Mouse (Mus musculus) embryonic facial prominence, embryonic 14.5 days (tissue): ENCODE measurements around the gene Stra6. TPM values are rescaled to one million over a fixed set of nuclear protein-coding genes. Genes with fewer than 3 reads are reported as not detected.

ENCODE experiments used
- ATAC-seq: fragments of 200-750 bp; cut with Nextera tagmentation; 2 replicates; pipeline ENCODE4 v1.8.0; 2017; ENCODE audit warnings: low read depth, moderate number of reproducible peaks, moderate TSS enrichment
- DNase-seq: peaks from one replicate; pipeline ENCODE4 v3.0.0-alpha.2; 2015; ENCODE audit warnings: low spot score
- H3K27ac ChIP-seq: fragments of 300-500 bp; sonication (generic); replicated peaks from 2 replicates; pipeline ENCODE4 v1.5.1; 2014; ENCODE audit warnings: low read depth, mild to moderate bottlenecking, low read length, moderate library complexity
- H3K27me3 ChIP-seq: fragments of 300-500 bp; sonication (generic); replicated peaks from 2 replicates; pipeline ENCODE4 v1.6.1; 2014; ENCODE audit warnings: low read length; ENCODE audit not compliant: control insufficient read depth, insufficient read depth
- H3K36me3 ChIP-seq: fragments of 300-500 bp; sonication (generic); 2 replicates; pipeline ENCODE4 v1.6.1; 2014; ENCODE audit warnings: low read length, mixed read lengths; ENCODE audit not compliant: control insufficient read depth, insufficient read depth
- H3K4me1 ChIP-seq: fragments of 300-500 bp; sonication (generic); 2 replicates; pipeline ENCODE4 v1.6.1; 2014; ENCODE audit warnings: antibody characterized with exemption, low read length; ENCODE audit not compliant: control insufficient read depth, insufficient read depth
- H3K4me2 ChIP-seq: fragments of 300-500 bp; sonication (generic); 2 replicates; pipeline ENCODE4 v1.6.1; 2014; ENCODE audit warnings: low read depth, mild to moderate bottlenecking, low read length, moderate library complexity, mixed read lengths
- H3K4me3 ChIP-seq: fragments of 300-500 bp; sonication (generic); 2 replicates; pipeline ENCODE4 v1.5.1; 2014; ENCODE audit warnings: low read depth, mild to moderate bottlenecking, low read length
- H3K9ac ChIP-seq: fragments of 300-500 bp; sonication (generic); 2 replicates; pipeline ENCODE4 v1.6.1; 2014; ENCODE audit warnings: low read depth, mild to moderate bottlenecking, low read length, moderate library complexity, mixed read lengths
- H3K9me3 ChIP-seq: fragments of 300-500 bp; sonication (generic); 2 replicates; pipeline ENCODE4 v1.6.1; 2016; ENCODE audit warnings: low read length; ENCODE audit not compliant: control insufficient read depth
- WGBS: fragments of 180-500 bp; shearing (Covaris S2); extraction: QIAGEN DNeasy Blood & Tissue Kit; methylation state at CpG from one replicate; pipeline ENCODE4 v1.1.7; 2014; 5-methylcytosine and 5-hydroxymethylcytosine counted together
- polyA plus RNA-seq: library from polyadenylated mRNA; unstranded; fragments of >200 nt; fragmentation: Nextera tagmentation; extraction: Ambion mirVana; gene quantifications from 2 replicates; pipeline ENCODE4 v1.2.1, GENCODE M21; 2014

Stra6 gene
- 10.5 and 16.1 TPM in 2 replicates for polyA plus RNA-seq

GRCm38 (mm10) chr9:58063531-58063930, at the start of gene Stra6:
TSS of gene Stra6 (plus strand) at chr9:58063788.
- H3K4me1 ChIP-seq = peaks cover 10% of the 10 kb centered on the region
- 18% methylated on average over 3 of the region's 3 CpGs for WGBS
- H3K9me3 ChIP-seq = no peaks in the 10 kb centered on the region
- H3K36me3 ChIP-seq = no peaks in the 10 kb centered on the region
- H3K4me2 ChIP-seq = no peak within 1 kb of the TSS
- H3K27ac ChIP-seq = no peak within 1 kb of the TSS
- ATAC-seq = no peak
- H3K9ac ChIP-seq = no peak within 1 kb of the TSS
- DNase-seq = no peak
- peaks cover 10% of the 10 kb centered on the region for H3K27me3 ChIP-seq
- H3K4me3 ChIP-seq = no peak within 1 kb of the TSS

GRCm38 (mm10) chr9:58014393-58015160, 49.0 kb upstream of the Stra6 start:
- H3K4me3 ChIP-seq = no peak overlapping the region
- no peak overlapping the region for H3K4me2 ChIP-seq
- H3K4me1 ChIP-seq = no peaks in the 10 kb centered on the region
- H3K36me3 ChIP-seq = no peaks in the 10 kb centered on the region
- H3K9me3 ChIP-seq = no peaks in the 10 kb centered on the region
- ATAC-seq (no peak), DNase-seq (no peak)
- no peak overlapping the region for H3K9ac ChIP-seq
- no peaks in the 10 kb centered on the region for H3K27me3 ChIP-seq
- 63% methylated on average over 8 of the region's 8 CpGs for WGBS
- no peak overlapping the region for H3K27ac ChIP-seq

- Histone ChIP-seq H3K27me3 (no peaks in the 10 kb centered on the region), H3K4me1 (no peaks in the 10 kb centered on the region), H3K4me2 (no peak overlapping the region), H3K36me3 (no peaks in the 10 kb centered on the region), H3K9ac (no peak overlapping the region), H3K27ac (no peak overlapping the region), H3K4me3 (no peak overlapping the region), H3K9me3 (no peaks in the 10 kb centered on the region)
- no peak for DNase-seq
- no peak for ATAC-seq
- WGBS = 82% methylated on average over 6 of the region's 6 CpGs
Observed at GRCm38 (mm10) chr9:58015856-58016255, 47.7 kb upstream of the Stra6 start.

- Histone ChIP-seq H3K4me1 (no peaks in the 10 kb centered on the region), H3K9me3 (no peaks in the 10 kb centered on the region), H3K27ac (no peak overlapping the region), H3K4me3 (no peak overlapping the region), H3K27me3 (no peaks in the 10 kb centered on the region), H3K4me2 (no peak overlapping the region), H3K36me3 (no peaks in the 10 kb centered on the region), H3K9ac (no peak overlapping the region)
- DNase-seq (no peak), ATAC-seq (no peak)
- WGBS = 72% methylated on average over 3 of the region's 3 CpGs
Observed at GRCm38 (mm10) chr9:58016962-58017361, 46.6 kb upstream of the Stra6 start.

- Histone ChIP-seq H3K4me1 (no peaks in the 10 kb centered on the region), H3K27me3 (no peaks in the 10 kb centered on the region), H3K36me3 (no peaks in the 10 kb centered on the region), H3K4me2 (no peak overlapping the region), H3K9me3 (no peaks in the 10 kb centered on the region), H3K4me3 (no peak overlapping the region), H3K27ac (no peak overlapping the region), H3K9ac (no peak overlapping the region)
- ATAC-seq = no peak
- WGBS = 85% methylated on average over 5 of the region's 5 CpGs
- DNase-seq = no peak
Observed at GRCm38 (mm10) chr9:58018385-58018784, 45.2 kb upstream of the Stra6 start.

- DNase-seq = no peak
- Histone ChIP-seq H3K4me1 (no peaks in the 10 kb centered on the region), H3K36me3 (no peaks in the 10 kb centered on the region), H3K9me3 (no peaks in the 10 kb centered on the region), H3K9ac (no peak overlapping the region), H3K4me3 (no peak overlapping the region), H3K27me3 (no peaks in the 10 kb centered on the region), H3K27ac (no peak overlapping the region), H3K4me2 (no peak overlapping the region)
- no peak for ATAC-seq
- 81% methylated on average over 9 of the region's 9 CpGs for WGBS
Observed at GRCm38 (mm10) chr9:58025995-58026394, 37.6 kb upstream of the Stra6 start.

- no peak overlapping the region for H3K27ac ChIP-seq
- H3K27me3 ChIP-seq = no peaks in the 10 kb centered on the region
- no peaks in the 10 kb centered on the region for H3K36me3 ChIP-seq
- DNase-seq (no peak), ATAC-seq (no peak)
- H3K4me2 ChIP-seq = no peak overlapping the region
- no peak overlapping the region for H3K9ac ChIP-seq
- whole genome bisulfite sequencing = 43% methylated on average over 2 of the region's 2 CpGs
- no peaks in the 10 kb centered on the region for H3K4me1 ChIP-seq
- H3K9me3 ChIP-seq = no peaks in the 10 kb centered on the region
- no peak overlapping the region for H3K4me3 ChIP-seq
Observed at GRCm38 (mm10) chr9:58027426-58028180, 36.0 kb upstream of the Stra6 start.

GRCm38 (mm10) chr9:58028841-58029240, 34.7 kb upstream of the Stra6 start:
- Histone ChIP-seq H3K36me3 (no peaks in the 10 kb centered on the region), H3K27me3 (no peaks in the 10 kb centered on the region), H3K27ac (no peak overlapping the region), H3K4me3 (no peak overlapping the region), H3K4me2 (no peak overlapping the region), H3K9ac (no peak overlapping the region), H3K9me3 (no peaks in the 10 kb centered on the region), H3K4me1 (no peaks in the 10 kb centered on the region)
- ATAC-seq = no peak
- DNase-seq = no peak
- WGBS = 58% methylated on average over 5 of the region's 5 CpGs
